Mouse (Mus musculus) left cerebral cortex, postnatal 14 days (tissue): ENCODE measurements at regions not wholly inside any gene's neighbourhood (a gene's known extent, or its start where the extent isn't known, plus 50 kb on each side); places are given as distances from the start of the nearest gene placed in this dataset.

Source experiments
- DNase-seq, 2 experiments: peaks; one replicate each; pipeline ENCODE4 v3.0.0; 2021 to 2022; ENCODE audit warnings: low spot score in 2 of 2, mixed read lengths in 1 of 2
- intact Hi-C: fragments of 180-260 bp; cut with DNase I; formaldehyde crosslinking; loops from one replicate; pipeline ENCODE4 v1.15.1; 2025

DNA sequence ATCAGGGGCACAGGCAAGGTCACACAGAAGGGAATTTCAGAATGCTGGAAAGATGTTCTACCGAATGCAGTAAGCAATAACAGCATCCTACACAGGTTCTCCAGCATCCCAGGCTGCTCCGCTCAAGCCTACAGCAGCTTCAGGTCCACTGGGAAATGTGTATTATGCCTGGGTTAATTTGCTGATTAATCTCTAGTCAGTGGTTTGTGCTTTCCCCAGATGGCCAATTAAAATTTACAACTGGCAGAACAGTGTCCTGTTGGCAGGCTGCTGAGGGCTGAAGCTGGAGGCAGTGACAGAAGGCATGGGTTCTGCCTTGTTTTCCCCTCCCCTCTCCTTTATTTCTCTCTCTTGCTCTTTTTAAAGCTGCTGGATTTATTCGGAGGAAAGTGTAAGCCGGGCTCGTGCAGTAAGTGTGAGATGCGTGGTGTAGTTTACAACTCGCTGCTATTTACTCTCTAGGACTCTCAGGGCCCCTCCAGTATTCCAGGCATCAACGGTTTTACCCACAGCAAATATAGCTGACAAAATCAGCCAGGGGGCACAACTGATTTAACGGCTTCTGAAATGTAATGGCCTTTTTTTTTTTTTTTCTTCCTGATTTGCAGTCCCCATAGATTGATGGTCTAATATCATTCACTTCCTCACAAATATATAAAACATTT, 360.4 kb downstream of the Gpd2 start:
- intact Hi-C loops, result no loop called here
- peak in 1 of 2 experiments; percentile 3 for DNase-seq

DNA sequence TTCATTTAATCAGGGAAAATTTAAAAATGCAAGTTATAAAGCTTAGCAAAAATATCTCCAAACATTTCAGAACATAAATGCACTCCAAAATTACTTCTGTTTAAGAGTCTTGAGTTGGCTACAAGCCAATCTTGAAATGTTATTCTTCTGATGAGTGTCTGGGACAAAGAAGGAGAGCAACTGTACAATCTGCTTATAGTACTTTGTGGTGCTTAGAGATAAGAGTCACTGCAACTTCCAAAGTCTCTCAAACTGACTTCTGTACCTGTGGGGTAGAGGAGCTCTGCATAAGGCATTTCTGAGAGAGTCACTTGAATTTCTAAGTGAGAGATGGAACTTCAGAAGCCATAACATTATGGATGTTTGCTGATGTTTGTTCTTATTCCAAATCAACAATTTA, 374.2 kb downstream of the Gpd2 start:
- intact Hi-C loops, result loop anchor here (10.0 kb wide), 1 partner anchor 507 kb away; no protein-coding TSS in a partner anchor

DNA sequence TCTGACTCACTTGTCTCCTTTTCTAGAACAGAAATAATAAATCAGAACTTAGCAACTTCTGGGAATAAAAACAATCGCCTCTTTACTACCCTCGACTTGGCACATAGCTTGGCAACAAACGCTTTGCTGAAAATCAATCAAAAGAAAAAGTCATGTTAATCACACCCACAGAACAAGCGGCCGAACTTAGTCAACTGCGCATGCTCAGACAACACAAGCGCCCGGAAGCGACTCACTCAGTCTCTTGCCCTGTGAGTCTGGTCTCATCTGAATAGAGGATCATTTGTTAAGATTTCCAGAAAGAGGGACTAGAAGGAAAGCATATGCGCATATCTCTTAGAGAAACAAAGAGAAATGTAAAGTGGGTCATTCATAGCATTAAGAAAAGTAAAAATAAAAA, 375.8 kb downstream of the Gpd2 start:
- intact Hi-C loops, result loop anchor here (10.0 kb wide), 1 partner anchor 508 kb away; no protein-coding TSS in a partner anchor
- DNase-seq, result peak in 1 of 2 experiments; percentile 22

More for the DNA sequence above, 374.2 kb downstream of the Gpd2 start:
- no peak for DNase-seq

DNA sequence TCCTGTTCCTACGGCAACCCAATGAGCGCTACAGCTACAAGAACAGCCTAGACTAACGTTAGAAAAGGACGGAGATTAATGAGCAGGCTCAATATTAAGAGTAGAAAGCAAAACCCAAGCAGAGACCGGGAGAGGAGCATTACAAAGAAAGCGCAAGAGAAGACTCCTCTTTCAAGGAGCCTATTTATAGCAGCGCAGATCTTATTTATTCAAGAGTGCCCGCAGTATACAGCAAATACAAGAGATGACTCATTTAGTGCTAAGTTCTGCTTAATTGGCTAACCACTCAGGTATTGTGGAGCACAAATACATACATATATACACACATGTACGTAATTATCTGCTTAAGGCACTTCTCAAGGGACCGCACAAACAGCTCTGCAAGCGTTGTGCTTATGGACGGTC, 377.2 kb downstream of the Gpd2 start:
- intact Hi-C loops, result loop anchor here (10.0 kb wide), 1 partner anchor 510 kb away; no protein-coding TSS in a partner anchor
- DNase-seq, result peak; percentile 10 to 24

DNA sequence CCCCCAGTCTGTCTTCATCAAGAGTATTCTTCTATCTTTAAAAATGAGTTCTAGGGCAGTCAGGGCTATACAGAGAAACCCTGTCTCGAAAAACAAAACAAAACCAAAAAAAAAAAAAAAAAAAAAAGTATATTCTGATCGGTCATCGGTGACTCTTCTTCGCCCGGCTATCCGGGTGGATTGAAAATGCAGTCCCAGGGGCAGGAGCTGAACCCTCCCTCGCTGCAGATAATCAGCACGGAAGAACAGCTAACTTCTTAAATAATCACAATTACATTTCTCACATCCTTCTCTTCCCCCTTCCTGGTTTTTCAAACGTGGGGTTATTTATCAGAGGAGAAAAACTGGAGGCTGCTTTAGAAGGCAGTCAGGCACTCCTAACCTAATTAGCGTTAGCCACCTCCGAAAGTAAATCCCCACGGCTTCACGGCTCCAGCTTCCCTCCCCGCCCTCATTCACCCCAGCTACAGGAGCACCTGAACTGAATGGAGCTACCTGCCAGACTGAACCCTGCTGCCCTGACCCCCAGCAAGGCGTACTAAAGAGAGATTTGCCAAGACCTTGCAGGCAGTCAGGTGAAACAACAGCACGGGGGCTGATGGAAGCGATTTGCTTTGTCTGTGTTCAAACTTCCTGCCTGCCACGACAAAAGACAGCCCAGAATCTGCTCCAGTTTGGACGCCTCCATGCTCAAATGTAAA, 379.2 kb downstream of the Gpd2 start:
- intact Hi-C loops, result loop anchor here (5.0 to 10.0 kb wide), 2 partner anchors 81 to 512 kb away; no protein-coding TSS in a partner anchor
- no peak for DNase-seq

DNA sequence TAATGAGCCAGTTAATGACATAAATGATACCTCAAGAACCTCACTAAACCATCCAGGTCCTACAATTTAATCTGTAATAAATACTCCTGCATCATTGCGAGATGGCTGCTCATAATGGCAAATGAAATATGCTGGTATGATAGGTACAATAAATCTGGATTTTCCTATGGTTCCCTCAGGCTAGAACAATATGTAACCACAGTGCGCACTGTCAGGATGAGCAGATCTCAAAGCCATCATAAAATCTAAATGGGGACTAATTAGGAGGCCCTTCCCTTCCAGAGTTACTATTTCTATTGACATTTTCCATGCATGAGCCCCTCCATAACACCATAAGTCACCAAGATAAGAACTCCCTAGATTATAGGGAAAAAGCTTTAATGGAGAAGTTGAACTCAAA, 379.8 kb downstream of the Gpd2 start:
- DNase-seq, result no peak
- intact Hi-C loops, result loop anchor here (5.0 to 10.0 kb wide), 2 partner anchors 80 to 512 kb away; no protein-coding TSS in a partner anchor

DNA sequence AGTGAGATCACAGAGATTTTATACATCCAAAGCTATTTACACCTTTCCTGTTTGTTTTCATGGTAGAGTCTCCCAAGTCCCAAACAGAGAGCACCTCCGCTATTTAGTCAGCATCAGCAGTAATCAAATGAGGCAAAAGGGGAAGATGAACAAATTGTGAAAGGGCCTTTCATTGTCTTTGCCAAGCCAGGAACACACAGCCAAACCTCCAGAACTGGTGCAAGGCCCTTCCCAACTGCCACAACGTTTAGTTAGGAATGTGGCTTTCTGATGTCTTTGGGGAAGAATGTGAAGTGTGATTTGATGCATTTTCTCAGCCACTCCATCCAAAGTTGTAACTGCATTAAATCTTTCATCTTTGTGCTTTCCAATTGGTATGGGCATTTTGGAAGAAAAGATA, 353.6 kb upstream of the Galnt5 start:
- intact Hi-C loops, result no loop called here
- no peak for DNase-seq

DNA sequence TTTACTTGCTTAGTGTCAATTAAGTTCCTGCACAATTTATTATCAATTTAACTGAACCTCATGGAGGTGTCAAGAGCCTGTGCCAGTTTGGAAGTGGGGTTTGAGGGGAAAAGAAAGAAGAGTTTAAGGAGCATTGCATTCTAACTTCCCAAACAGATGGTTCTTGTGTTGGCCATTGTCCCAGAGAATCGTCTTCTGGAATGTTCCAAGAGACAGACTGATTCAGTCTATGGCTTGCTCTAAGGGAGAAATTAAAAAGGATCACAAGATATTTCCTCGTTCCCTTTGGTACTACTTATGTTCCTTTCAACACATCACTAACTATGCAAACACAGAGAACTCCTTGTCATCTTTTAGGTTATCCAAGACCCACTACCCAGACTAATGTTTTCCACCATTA, 353.1 kb upstream of the Galnt5 start:
- intact Hi-C loops, result no loop called here
- DNase-seq, result peak; percentile 15 to 17

DNA sequence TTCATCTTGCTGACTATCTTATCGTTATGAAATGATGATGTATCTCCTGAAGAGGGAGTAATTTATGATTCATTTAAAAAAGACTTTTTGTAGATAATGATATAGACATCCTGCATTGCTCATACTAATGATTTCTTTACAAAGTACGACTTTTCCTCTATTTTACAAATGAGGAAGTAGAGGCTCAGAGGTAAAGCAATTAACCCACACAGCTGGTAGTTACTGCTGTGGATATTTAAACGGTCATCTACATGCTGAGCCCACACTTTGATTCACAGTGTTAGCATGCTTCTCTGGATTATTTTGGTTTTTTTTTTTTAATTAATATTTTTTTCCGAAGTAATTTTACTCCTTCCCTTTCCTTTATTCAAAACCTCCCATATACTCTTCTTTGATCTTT, 348.7 kb upstream of the Galnt5 start:
- DNase-seq, result no peak
- intact Hi-C loops, result no loop called here

DNA sequence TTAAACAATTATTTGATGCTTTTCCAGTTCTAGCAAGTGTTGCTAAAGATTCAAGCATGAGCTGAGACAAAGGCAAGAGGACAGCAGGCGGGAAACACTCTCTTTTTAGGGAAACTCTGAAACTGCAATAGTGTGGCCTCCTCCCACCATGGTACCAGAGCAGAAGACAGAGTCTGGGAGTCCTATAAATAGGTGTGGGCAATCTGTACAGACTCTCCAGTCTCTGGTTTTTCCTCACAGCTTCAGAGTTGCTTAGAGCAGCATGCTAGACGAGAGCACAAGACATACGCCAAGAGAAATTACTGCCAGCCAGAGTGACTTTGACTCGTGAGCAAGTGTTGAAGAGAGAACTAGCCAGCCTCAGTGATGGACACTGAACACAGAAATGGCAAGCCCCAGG, 340.3 kb upstream of the Galnt5 start:
- intact Hi-C loops, result no loop called here
- peak; percentile 10 to 35 for DNase-seq

DNA sequence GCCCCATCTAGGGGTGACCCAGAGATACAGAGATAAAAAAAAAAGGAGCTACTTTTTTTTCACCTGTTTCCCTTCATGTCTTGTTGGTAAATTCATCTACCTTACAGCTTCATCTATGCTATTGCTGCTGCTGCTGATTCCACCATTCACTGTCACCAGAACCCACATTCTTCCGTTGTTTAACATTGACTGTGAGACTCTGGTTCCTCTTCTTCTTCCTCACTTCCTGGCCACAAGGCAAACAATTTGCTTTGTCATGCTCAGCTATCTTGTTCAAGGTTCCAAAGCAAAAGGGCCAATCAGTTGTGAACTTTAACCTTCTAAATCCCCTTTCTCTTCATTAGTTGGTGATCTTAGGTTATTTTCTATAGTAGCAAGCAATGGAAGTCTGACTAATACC, 335.8 kb upstream of the Galnt5 start:
- intact Hi-C loops, result no loop called here
- DNase-seq, result no peak

DNA sequence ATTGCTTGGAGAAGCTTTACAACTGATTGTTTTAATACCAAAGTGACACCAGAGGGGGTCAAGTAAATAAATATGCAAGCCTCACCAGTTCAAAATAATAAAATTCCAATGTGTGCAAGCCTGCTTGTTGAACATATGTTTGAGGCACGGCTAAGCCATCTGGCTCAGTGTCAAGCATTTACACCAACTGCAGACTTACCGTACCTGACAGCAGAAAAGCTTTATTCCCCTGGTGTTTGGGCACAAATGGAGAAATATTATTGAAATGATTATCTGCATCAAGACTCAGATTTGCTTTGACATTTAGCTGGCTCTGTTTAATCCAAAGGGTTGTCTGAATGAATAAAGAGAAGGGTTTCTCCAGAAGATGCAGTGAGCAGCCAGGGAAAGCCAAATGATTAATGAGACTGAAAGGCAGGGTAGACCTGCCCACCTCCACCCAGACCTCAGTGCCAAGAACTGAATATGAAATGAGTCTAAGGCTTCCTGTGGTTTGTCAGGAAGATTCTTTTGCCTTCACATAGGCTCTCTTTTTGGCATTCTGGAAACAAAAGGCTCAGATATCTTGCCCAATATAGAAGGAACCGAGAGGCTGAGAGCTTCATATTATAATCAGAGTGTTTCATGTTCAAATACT, 325.6 kb upstream of the Galnt5 start:
- DNase-seq, result no peak
- intact Hi-C loops, result no loop called here

DNA sequence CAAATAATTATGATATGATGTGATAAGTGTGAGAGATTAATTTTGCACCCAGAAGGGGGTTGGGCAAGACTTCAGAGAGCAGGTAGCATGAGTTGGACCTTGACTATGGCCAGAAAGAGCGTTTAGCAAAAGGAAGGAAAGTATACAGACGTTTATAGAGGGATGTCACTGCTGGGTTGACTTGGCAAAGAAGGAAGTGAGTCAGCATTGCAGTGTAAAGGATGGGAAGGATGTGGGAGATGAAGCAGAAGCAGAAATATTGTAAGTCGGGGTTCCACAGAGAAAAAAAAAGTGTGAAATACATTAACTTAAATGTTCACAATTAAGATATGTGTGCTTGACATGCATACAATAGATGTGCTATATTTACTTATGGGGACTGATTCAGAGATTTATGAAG, 307.8 kb upstream of the Galnt5 start:
- intact Hi-C loops, result loop anchor here (10.0 kb wide), 2 partner anchors 145 to 315 kb away; no protein-coding TSS in a partner anchor
- no peak for DNase-seq

DNA sequence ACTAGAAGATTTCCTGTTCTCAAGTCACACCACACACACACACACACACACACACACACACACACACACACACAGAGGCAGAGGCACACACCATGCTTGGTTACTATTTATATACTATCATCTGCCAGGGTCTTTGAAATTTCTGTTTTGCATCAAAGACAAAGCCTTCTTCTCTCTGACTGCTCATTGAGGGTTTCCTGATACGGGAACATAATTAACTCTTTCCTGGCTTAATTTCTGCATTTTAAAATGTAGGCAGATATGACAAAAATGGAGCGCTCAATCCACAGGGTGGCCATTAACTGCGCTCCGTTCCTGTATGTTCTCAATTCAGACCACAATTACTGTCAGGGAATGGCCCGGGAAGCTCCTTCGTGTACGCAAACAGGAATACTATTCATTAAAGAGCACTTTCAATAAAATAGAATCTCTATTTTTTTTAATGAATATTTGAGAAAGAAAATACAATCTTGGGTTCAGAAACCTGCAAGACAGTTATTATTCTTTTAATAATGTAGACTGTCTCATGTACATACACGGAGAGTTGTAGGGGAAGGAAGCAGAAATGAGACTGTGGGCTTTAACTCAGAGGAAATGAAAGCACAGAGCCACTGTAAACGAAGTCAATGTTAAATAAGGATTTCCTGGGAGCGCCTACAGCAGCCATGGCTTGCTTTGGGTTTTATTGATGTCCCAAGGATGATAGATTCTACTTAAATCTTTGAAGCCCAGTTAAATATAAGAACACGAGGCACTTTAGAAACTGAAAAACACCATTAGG, 300.5 kb upstream of the Galnt5 start:
- intact Hi-C loops, result loop anchor here (5.0 to 10.0 kb wide), 5 partner anchors 80 to 1580 kb away; no protein-coding TSS in a partner anchor
- peak in 1 of 2 experiments; percentile 3 for DNase-seq

DNA sequence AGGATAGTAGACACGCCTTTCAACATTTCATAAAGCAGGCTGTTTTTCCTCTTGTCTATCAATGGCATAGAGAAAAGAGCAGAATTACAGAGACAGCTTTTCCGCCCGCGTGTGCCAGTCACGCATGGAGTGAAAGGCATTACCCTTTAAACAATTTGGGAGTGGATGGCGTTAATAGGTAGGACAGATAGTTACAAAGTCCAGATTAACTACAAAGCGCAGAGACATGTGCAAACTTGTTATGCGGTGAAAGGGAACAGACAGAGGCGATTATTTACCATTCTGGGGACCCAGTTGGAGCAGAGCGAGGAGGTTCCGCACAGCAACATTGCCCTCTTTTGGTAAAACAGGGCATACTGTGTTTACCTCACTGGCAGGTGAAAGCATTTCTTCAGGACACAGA, 299.0 kb upstream of the Galnt5 start:
- intact Hi-C loops, result loop anchor here (5.0 to 10.0 kb wide), 5 partner anchors 81 to 1581 kb away; no protein-coding TSS in a partner anchor
- DNase-seq, result peak; percentile 41 to 59

DNA sequence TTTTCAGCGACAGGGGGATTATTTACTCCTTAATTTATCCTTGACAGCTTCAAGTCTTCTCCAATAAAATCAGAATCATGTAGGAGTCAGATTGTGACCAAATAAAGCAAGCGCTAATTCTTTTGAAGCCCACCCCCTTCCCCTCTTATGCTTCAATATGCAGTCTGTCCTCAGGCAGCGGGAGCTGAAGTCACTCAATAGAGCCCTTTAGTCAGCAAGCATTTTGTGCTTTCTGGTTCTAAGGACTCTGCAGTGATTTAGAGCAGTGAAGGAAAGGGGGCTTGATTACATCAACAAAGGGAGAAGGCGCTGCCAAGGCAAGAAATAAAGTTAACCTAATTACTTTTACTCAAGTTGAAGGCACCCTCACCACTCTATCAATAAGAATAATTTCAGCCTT, 298.5 kb upstream of the Galnt5 start:
- DNase-seq, result no peak
- intact Hi-C loops, result loop anchor here (5.0 to 10.0 kb wide), 5 partner anchors 82 to 1582 kb away; no protein-coding TSS in a partner anchor

DNA sequence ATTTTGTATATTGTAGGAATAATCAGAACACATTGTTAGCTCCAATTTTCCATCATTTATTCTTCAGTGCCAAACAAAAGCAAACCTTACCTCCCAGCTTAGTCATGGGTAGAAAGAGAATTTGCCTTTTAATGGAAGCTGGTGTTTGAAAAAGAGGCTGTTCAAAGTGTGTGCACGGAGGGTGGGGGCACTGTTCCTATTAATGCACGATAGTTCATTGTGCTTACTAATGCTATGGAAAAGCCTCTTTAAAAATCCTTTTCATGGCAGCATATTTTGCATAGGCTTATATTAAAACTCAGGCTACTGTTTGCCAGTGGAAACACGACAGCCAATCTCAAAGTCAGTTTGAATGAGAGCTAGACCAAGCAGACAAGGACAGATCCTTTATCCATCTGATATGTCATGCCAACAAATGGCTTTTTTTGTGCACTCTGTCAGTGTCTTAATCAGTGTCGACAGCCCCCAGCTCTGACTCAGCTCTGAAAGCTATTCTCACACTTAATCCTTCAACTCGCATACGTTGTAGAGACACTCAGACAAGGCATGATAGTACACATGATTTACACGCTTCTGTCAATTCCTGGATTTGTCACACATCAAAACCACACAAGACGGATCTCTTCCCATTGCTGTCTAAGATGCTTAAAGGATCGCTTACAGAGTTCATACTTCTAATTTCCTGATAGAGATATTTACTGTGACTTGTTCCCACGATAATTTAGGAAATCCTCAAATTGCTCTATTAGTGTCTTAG, 280.8 kb upstream of the Galnt5 start:
- no peak for DNase-seq
- intact Hi-C loops, result no loop called here
